Mouse (Mus musculus) hindbrain, embryonic 10.5 days (tissue): ENCODE results near the gene Cd6. TPM values are rescaled to one million over a fixed set of nuclear protein-coding genes. Genes with fewer than 3 reads are reported as not detected.

ENCODE experiments used
- DNase-seq: peaks from one replicate; pipeline ENCODE4 v3.0.0-alpha.2; 2017; ENCODE audit warnings: low spot score
- H3K27ac ChIP-seq: fragments of 300-500 bp; sonication (generic); 2 replicates; pipeline ENCODE4 v1.5.1; 2016; ENCODE audit warnings: mild to moderate bottlenecking, moderate library complexity
- H3K27me3 ChIP-seq: fragments of 300-500 bp; sonication (generic); 2 replicates; pipeline ENCODE4 v1.6.1; 2016; ENCODE audit warnings: mild to moderate bottlenecking; ENCODE audit not compliant: poor library complexity, insufficient read depth, severe bottlenecking
- H3K36me3 ChIP-seq: fragments of 300-500 bp; sonication (generic); 2 replicates; pipeline ENCODE4 v1.6.1; 2016; ENCODE audit warnings: mild to moderate bottlenecking, moderate library complexity
- H3K4me1 ChIP-seq: fragments of 300-500 bp; sonication (generic); replicated peaks from 2 replicates; pipeline ENCODE4 v1.6.1; 2016; ENCODE audit warnings: mild to moderate bottlenecking
- H3K4me3 ChIP-seq: fragments of 300-500 bp; sonication (generic); 2 replicates; pipeline ENCODE4 v1.5.1; 2016; ENCODE audit warnings: mild to moderate bottlenecking, moderate library complexity
- H3K9me3 ChIP-seq: fragments of 300-500 bp; sonication (generic); 2 replicates; pipeline ENCODE4 v1.6.1; 2016; ENCODE audit warnings: mild to moderate bottlenecking, moderate library complexity
- WGBS: fragments of 180-500 bp; shearing (Covaris S2); methylation state at CpG from one replicate; pipeline ENCODE4 v1.1.7; 2016; 5-methylcytosine and 5-hydroxymethylcytosine counted together
- polyA plus RNA-seq: library from polyadenylated mRNA; unstranded; fragments of >200 nt; fragmentation: Nextera tagmentation; extraction: Ambion mirVana; gene quantifications from 2 replicates; pipeline ENCODE4 v1.2.1, GENCODE M21; 2016

Gene Cd6
- polyA plus RNA-seq, 1 experiment from 2014 or later: not detected

DNA sequence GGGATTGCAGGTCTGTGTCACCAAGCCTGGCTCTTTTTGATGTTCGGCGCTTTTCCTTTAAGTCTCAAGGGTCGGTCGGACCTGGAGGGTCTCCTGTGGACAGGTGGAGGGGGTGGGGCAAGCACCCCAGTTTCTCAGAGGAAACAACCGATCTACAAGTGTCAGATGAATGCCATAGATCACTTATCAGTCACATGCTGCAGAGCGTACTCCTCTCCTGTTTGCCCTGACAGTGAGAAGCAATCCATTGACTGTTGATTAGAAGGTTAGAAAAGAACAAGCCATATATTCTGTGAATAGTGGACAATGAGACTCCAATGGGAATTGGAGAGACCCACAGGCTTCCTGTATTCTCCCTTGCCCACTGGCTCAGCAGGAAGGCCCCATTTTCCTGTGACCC, 79.7 kb downstream of the Cd6 start:
- H3K4me1 ChIP-seq: peaks cover 10% of the 10 kb centered on the region
- no peak overlapping the region for H3K27ac ChIP-seq
- no peaks in the 10 kb centered on the region for H3K9me3 ChIP-seq
- H3K36me3 ChIP-seq: no peaks in the 10 kb centered on the region
- no peaks in the 10 kb centered on the region for H3K27me3 ChIP-seq
- no peak overlapping the region for H3K4me3 ChIP-seq
- DNase-seq: no peak
- 87% methylated on average over 6 of the region's 6 CpGs for WGBS

DNA sequence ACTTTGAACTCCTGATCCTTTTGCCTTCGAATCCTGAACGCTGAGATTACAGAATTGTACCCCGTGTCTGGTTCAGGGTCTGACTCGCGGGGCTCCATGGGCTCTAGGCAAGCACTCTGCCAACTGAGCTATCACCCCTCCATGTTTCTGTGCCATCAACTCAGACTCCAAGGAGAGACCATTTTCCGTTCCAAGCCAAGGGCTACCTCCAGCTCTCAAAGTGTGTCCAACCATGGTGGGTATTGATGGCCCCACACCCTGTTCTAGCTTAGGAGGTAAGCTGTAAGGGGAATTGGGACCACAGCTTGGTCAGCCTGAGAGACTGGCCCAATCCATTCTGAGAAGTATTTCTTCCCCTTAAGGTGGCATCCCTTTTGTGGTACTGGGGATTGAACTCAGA, 80.6 kb downstream of the Cd6 start:
- Histone ChIP-seq H3K4me1 (peaks cover 10% of the 10 kb centered on the region), H3K4me3 (no peak overlapping the region), H3K9me3 (no peaks in the 10 kb centered on the region), H3K27ac (no peak overlapping the region), H3K36me3 (no peaks in the 10 kb centered on the region), H3K27me3 (no peaks in the 10 kb centered on the region)
- 91% methylated on average over 6 of the region's 6 CpGs for WGBS
- no peak for DNase-seq

GRCm38 (mm10) chr19:10748401-10749102, 81.3 kb downstream of the Cd6 start:
- Histone ChIP-seq H3K9me3 (no peaks in the 10 kb centered on the region), H3K4me1 (peaks cover 10% of the 10 kb centered on the region), H3K27ac (peak overlapping the region; percentile 69), H3K4me3 (no peak overlapping the region), H3K27me3 (no peaks in the 10 kb centered on the region), H3K36me3 (no peaks in the 10 kb centered on the region)
- no peak for DNase-seq
- 54% methylated on average over 11 of the region's 11 CpGs for WGBS

DNA sequence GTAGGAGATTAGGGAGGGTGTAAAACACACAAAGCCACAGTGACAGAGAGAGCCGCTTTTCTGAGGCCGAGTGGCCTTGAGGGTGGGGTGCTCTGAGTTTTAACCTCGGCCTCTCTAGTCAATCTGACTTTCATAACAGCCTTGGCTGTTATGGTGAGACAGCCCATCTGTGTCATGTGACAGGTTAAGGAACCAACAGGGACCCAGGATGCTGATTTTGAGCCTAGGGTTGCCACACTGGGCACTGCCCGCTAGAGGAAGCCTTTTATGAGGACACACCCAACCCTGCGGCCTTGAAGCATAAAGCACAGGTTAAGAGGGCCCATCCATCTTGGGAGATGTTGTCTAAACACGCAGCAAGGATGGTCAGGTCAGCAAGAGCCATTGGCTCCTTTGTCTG, 82.1 kb downstream of the Cd6 start:
- 86% methylated on average over 6 of the region's 6 CpGs for WGBS
- no peak overlapping the region for H3K27ac ChIP-seq
- peaks cover 10% of the 10 kb centered on the region for H3K4me1 ChIP-seq
- H3K4me3 ChIP-seq: no peak overlapping the region
- H3K9me3 ChIP-seq: no peaks in the 10 kb centered on the region
- no peaks in the 10 kb centered on the region for H3K36me3 ChIP-seq
- DNase-seq: no peak
- H3K27me3 ChIP-seq: no peaks in the 10 kb centered on the region

DNA sequence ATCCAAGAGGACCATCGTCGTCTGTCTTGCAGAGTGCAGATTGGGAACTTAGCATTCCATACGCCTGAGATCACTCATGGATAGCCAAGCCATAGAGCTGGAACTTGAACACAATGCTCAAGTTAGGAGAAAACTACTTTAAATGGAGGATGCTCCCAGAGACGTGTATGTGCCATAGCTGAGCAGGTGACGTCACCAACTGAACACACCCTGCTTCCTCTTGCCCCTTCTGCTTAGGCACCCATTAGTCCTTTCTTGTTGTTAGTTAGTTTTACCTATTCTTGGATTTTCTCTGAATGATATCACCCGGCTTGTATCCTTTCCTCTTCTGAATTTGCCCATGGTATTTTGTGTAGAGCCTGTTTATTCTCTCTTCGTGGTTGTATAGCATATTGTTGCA, 82.7 kb downstream of the Cd6 start:
- H3K36me3 ChIP-seq: no peaks in the 10 kb centered on the region
- no peaks in the 10 kb centered on the region for H3K9me3 ChIP-seq
- no peak overlapping the region for H3K27ac ChIP-seq
- no peak overlapping the region for H3K4me3 ChIP-seq
- DNase-seq: no peak
- no peaks in the 10 kb centered on the region for H3K27me3 ChIP-seq
- H3K4me1 ChIP-seq: peaks cover 10% of the 10 kb centered on the region
- 90% methylated on average over 7 of the region's 7 CpGs for WGBS

DNA sequence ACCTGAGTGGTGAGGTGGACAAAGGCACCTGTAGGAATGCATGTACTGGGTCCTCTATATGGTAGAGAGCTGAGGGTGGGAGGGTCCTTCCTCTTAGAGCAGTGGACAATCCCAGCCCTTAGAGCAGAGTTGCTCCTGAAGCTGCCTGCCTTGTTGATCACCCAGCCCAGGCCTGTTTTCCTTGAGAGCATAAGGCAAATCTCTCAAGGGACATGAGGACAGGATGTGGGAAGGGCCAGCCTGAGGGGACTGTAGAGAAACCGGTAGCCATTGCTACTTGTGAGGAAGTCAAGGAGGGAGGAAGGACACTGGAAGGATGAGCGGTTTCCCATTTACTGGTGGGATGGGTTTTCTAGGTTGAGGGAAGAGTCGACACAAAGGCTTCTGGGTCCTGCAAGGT, 87.3 kb downstream of the Cd6 start:
- H3K36me3 ChIP-seq: no peaks in the 10 kb centered on the region
- H3K27ac ChIP-seq: no peak overlapping the region
- peaks cover 13% of the 10 kb centered on the region; the same call in 1 of the 2 replicates for H3K4me1 ChIP-seq
- no peaks in the 10 kb centered on the region for H3K9me3 ChIP-seq
- H3K27me3 ChIP-seq: no peaks in the 10 kb centered on the region
- WGBS: 78% methylated on average over 3 of the region's 3 CpGs
- no peak for DNase-seq
- H3K4me3 ChIP-seq: no peak overlapping the region

GRCm38 (mm10) chr19:10742145-10742544, 87.7 kb downstream of the Cd6 start:
- no peaks in the 10 kb centered on the region for H3K36me3 ChIP-seq
- DNase-seq: no peak
- H3K27ac ChIP-seq: no peak overlapping the region
- no peaks in the 10 kb centered on the region for H3K27me3 ChIP-seq
- no peaks in the 10 kb centered on the region for H3K9me3 ChIP-seq
- H3K4me1 ChIP-seq: peaks cover 13% of the 10 kb centered on the region; the same call in 1 of the 2 replicates
- 86% methylated on average over 6 of the region's 6 CpGs for WGBS
- no peak overlapping the region for H3K4me3 ChIP-seq

- peaks cover 13% of the 10 kb centered on the region; the same call in 1 of the 2 replicates for H3K4me1 ChIP-seq
- H3K9me3 ChIP-seq: no peaks in the 10 kb centered on the region
- no peak overlapping the region for H3K4me3 ChIP-seq
- WGBS: 52% methylated on average over 11 of the region's 11 CpGs
- H3K27ac ChIP-seq: no peak overlapping the region
- no peaks in the 10 kb centered on the region for H3K27me3 ChIP-seq
- DNase-seq: no peak
- H3K36me3 ChIP-seq: no peaks in the 10 kb centered on the region
Observed at GRCm38 (mm10) chr19:10740641-10741440, 89.0 kb downstream of the Cd6 start.

DNA sequence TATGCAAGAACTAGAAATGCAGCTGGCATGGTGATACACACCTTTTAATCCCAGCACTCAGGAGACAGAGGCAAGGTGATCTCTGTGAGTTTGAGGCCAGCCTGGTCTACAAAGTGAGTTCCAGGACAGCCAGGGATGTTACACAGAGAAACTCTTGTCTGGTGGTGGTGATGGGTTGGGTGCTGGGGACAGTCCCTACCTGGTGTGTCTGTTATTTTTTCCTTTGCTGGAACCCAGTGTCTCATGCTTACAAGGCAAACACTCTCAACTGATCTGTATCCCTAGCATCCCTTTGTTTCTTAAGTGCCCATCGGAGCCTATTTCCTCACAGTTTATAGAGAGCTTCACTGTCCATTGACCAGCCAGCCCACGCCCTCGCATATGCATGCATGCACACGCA, 89.9 kb downstream of the Cd6 start:
- WGBS: 98% methylated on average over 4 of the region's 4 CpGs
- DNase-seq: no peak
- H3K9me3 ChIP-seq: no peaks in the 10 kb centered on the region
- no peak overlapping the region for H3K27ac ChIP-seq
- no peaks in the 10 kb centered on the region for H3K36me3 ChIP-seq
- peaks cover 13% of the 10 kb centered on the region; the same call in 1 of the 2 replicates for H3K4me1 ChIP-seq
- no peak overlapping the region for H3K4me3 ChIP-seq
- no peaks in the 10 kb centered on the region for H3K27me3 ChIP-seq

Other genes starting within 250 kb of the Cd6 start
- gene Ddb1, start 224.7 kb downstream of the Cd6 start, polyA plus RNA-seq: 461 and 484 TPM in 2 replicates
- gene Tkfc, start 224.4 kb downstream of the Cd6 start, polyA plus RNA-seq: 21.6 and 23.3 TPM in 2 replicates
- 0.89 and 1.0 TPM in 2 replicates for gene Vwce, start 195.8 kb downstream of the Cd6 start, polyA plus RNA-seq
- gene Pga5, start 152.0 kb downstream of the Cd6 start, polyA plus RNA-seq: not detected in 2 replicates
- gene Vps37c, start 141.3 kb downstream of the Cd6 start, polyA plus RNA-seq: 36.7 and 40.7 TPM in 2 replicates
- 0.14 and 0.18 TPM in 2 replicates for gene Cd5, start 91.1 kb downstream of the Cd6 start, polyA plus RNA-seq
- gene Slc15a3, start 9.7 kb upstream of the Cd6 start, polyA plus RNA-seq: 0.50 and 0.93 TPM in 2 replicates
- gene Tmem132a, start 39.9 kb upstream of the Cd6 start, polyA plus RNA-seq: 119 and 135 TPM in 2 replicates
- 50.8 and 57.3 TPM in 2 replicates for gene Tmem109, start 51.9 kb upstream of the Cd6 start, polyA plus RNA-seq
- 35.9 and 43.5 TPM in 2 replicates for gene Prpf19, start 65.2 kb upstream of the Cd6 start, polyA plus RNA-seq
- 0.08 TPM in 1 of 2 replicates, not detected in the other for gene Zp1, start 90.6 kb upstream of the Cd6 start, polyA plus RNA-seq
- not detected in 2 replicates for gene Ptgdr2, start 107.1 kb upstream of the Cd6 start, polyA plus RNA-seq
- 31.7 and 38.5 TPM in 2 replicates for gene Ccdc86, start 119.2 kb upstream of the Cd6 start, polyA plus RNA-seq
- not detected in 2 replicates for gene Ms4a10, start 144.6 kb upstream of the Cd6 start, polyA plus RNA-seq
- not detected in 2 replicates for gene Ms4a15, start 163.2 kb upstream of the Cd6 start, polyA plus RNA-seq
- not detected in 2 replicates for gene Ms4a18, start 188.0 kb upstream of the Cd6 start, polyA plus RNA-seq